24 mouse cellular contexts compared by ENCODE assay signal in genomic region chrX:167132989-167133395, GRCm38 (mm10).
DNase-seq lines count a peak whose midpoint lies in the region; ATAC-seq and TF ChIP-seq lines count a peak whose summit lies in the region.
"Had no signal": no experiment of that assay in that cellular context is flagged by ENCODE, and none has a peak within 500 bp of the region (broad histone marks: within the 10 kb centered on the region; RNA-seq: fewer than 3 reads in every experiment).

No protein-coding gene starts in this region.

- TF ChIP-seq EP300 in stomach, postnatal 0 days (optimal IDR thresholded peaks at IDR 0.05): no peak

- no peak overlapping the region for H3K4me2 ChIP-seq in stomach, postnatal 0 days (replicated peaks; ENCODE audit: low read depth)
- H3K4me2 ChIP-seq in hindbrain, embryonic 13.5 days: no peak overlapping the region
- H3K4me2 ChIP-seq: forebrain, embryonic 12.5 days; liver, embryonic 12.5 days had no signal

- no peaks in the 10 kb centered on the region for H3K36me3 ChIP-seq in liver, adult 2 months (ENCODE audit: control insufficient read depth, insufficient read depth, low read length)
- no peaks in the 10 kb centered on the region for H3K36me3 ChIP-seq in macrophage (ENCODE audit: inconsistent target)
- H3K36me3 ChIP-seq in stomach, postnatal 0 days (ENCODE audit: control insufficient read depth, insufficient read depth, low read length): no peaks in the 10 kb centered on the region
- H3K36me3 ChIP-seq in hindbrain, embryonic 13.5 days: no peaks in the 10 kb centered on the region
- H3K36me3 ChIP-seq: forebrain, embryonic 12.5 days; heart, embryonic 10.5 days; liver, embryonic 12.5 days had no signal

- H3K27ac ChIP-seq in liver, adult 2 months (replicated peaks; ENCODE audit: insufficient read depth, low read depth, low read length): no peak overlapping the region
- peak overlapping the region; percentile 52 for H3K27ac ChIP-seq in macrophage
- no peak overlapping the region for H3K27ac ChIP-seq in stomach, postnatal 0 days (replicated peaks)
- no peak overlapping the region for H3K27ac ChIP-seq in hindbrain, embryonic 13.5 days
- H3K27ac ChIP-seq: forebrain, embryonic 12.5 days; heart, embryonic 10.5 days; liver, embryonic 12.5 days had no signal

- TF ChIP-seq CTCF in liver, adult 2 months (IDR thresholded peaks at IDR 0.05; ENCODE audit: low read depth, low read length): no peak
- no peak for TF ChIP-seq CTCF in stomach, postnatal 0 days (IDR thresholded peaks at IDR 0.05; ENCODE audit: low read depth)

- no peaks in the 10 kb centered on the region; the same call in 1 of the 2 replicates for H3K4me1 ChIP-seq in liver, adult 2 months (ENCODE audit: control insufficient read depth, insufficient read depth, low read length)
- no peaks in the 10 kb centered on the region for H3K4me1 ChIP-seq in stomach, postnatal 0 days (replicated peaks; ENCODE audit: control insufficient read depth, insufficient read depth)
- no peaks in the 10 kb centered on the region for H3K4me1 ChIP-seq in hindbrain, embryonic 13.5 days (replicated peaks)
- H3K4me1 ChIP-seq: forebrain, embryonic 12.5 days; heart, embryonic 10.5 days; liver, embryonic 12.5 days had no signal

- no peak overlapping the region for H3K9ac ChIP-seq in liver, adult 2 months (ENCODE audit: low read depth, low read length)
- no peak overlapping the region for H3K9ac ChIP-seq in stomach, postnatal 0 days (ENCODE audit: low read length)
- H3K9ac ChIP-seq in hindbrain, embryonic 13.5 days: no peak overlapping the region
- H3K9ac ChIP-seq: forebrain, embryonic 12.5 days; liver, embryonic 12.5 days had no signal

- H3K9me3 ChIP-seq in stomach, postnatal 0 days (ENCODE audit: control insufficient read depth, low read length): no peaks in the 10 kb centered on the region
- no peaks in the 10 kb centered on the region for H3K9me3 ChIP-seq in hindbrain, embryonic 13.5 days
- H3K9me3 ChIP-seq: forebrain, embryonic 12.5 days; heart, embryonic 10.5 days; liver, embryonic 12.5 days had no signal

- no peak for TF ChIP-seq POLR2A in liver, adult 2 months (IDR thresholded peaks at IDR 0.05; ENCODE audit: extremely low read depth, insufficient read depth, low read length)

- no peak overlapping the region for H3K4me3 ChIP-seq in liver, adult 2 months (ENCODE audit: insufficient read depth, low read depth, low read length)
- H3K4me3 ChIP-seq in macrophage (ENCODE audit: inconsistent target): no peak overlapping the region
- no peak overlapping the region for H3K4me3 ChIP-seq in stomach, postnatal 0 days (ENCODE audit: low read depth, low read length)
- no peak overlapping the region for H3K4me3 ChIP-seq in hindbrain, embryonic 13.5 days
- H3K4me3 ChIP-seq: forebrain, embryonic 12.5 days; heart, embryonic 10.5 days; liver, embryonic 12.5 days had no signal

- peak; percentile 22 for DNase-seq in liver, adult 2 months (ENCODE audit: extremely low read depth, low read depth, low spot score)
- DNase-seq in liver (no peak), NIH3T3 (ENCODE audit: low read depth) (peak; percentile 35)
- DNase-seq in stomach, postnatal 0 days (ENCODE audit: low spot score): no peak
- no peak for DNase-seq in kidney, adult 9 months
- DNase-seq in ovary, postnatal 36 days (ENCODE audit: low spot score): no peak
- DNase-seq: adrenal gland, postnatal 25 days; cerebellum, adult 18-20 months; cerebellum, postnatal 14 days; heart, postnatal 4 days; kidney, adult 18-20 months; kidney, postnatal 14 days; layer of hippocampus, postnatal 36 days; lung, adult 18-20 months; lung, postnatal 14 days; midbrain, embryonic 14.5 days; right cerebral cortex, adult 18-20 months; thymus, postnatal 14 days had no signal

- ATAC-seq in stomach, postnatal 0 days (ENCODE audit: low FRiP score, low TSS enrichment): peak; percentile 74
- ATAC-seq in hindbrain, embryonic 13.5 days (ENCODE audit: low FRiP score): no peak
- ATAC-seq: hindbrain, embryonic 16.5 days; liver, embryonic 12.5 days had no signal

- WGBS in liver, adult 2 months: 62% methylated on average over 4 of the region's 4 CpGs
- 36% methylated on average over 4 of the region's 4 CpGs for WGBS in macrophage (ENCODE audit: missing documents)
- WGBS in stomach, postnatal 0 days: 57% methylated on average over 4 of the region's 4 CpGs
- 83% methylated on average over 4 of the region's 4 CpGs for WGBS in hindbrain, embryonic 13.5 days

- no peaks in the 10 kb centered on the region for H3K27me3 ChIP-seq in liver, adult 2 months (ENCODE audit: control insufficient read depth, insufficient read depth, low read length)
- no peaks in the 10 kb centered on the region for H3K27me3 ChIP-seq in stomach, postnatal 0 days (ENCODE audit: control insufficient read depth, insufficient read depth, low read length)
- peaks cover 45% of the 10 kb centered on the region; the same call in 1 of the 2 replicates for H3K27me3 ChIP-seq in hindbrain, embryonic 13.5 days

- H3K79me2 ChIP-seq in liver, adult 2 months (ENCODE audit: control insufficient read depth, insufficient read depth, low read length): no peaks in the 10 kb centered on the region
- H3K79me2 ChIP-seq in macrophage (ENCODE audit: inconsistent target): no peaks in the 10 kb centered on the region

Comparison
In these comparisons a context has a peak if more than half of its experiments do, and no peak if none do; other contexts are left out.
1. DNase-seq: peak in liver, adult 2 months (single experiment) and NIH3T3 (single experiment); none in liver (single experiment), stomach, postnatal 0 days (single experiment), kidney, adult 9 months (single experiment) and ovary, postnatal 36 days (single experiment).